Mouse (Mus musculus) CH12.LX (cell line): ENCODE results near the gene Aplf.

Experiments used
- BHLHE40 ChIP-seq: IDR thresholded peaks from 2 replicates; pipeline ENCODE4 v1.6.1; 2011; ENCODE audit warnings: mild to moderate bottlenecking, low read depth, low read length, improper control_type of control experiment
- CHD1 ChIP-seq: IDR thresholded peaks from 2 replicates; pipeline ENCODE4 v1.6.1; 2012; ENCODE audit warnings: low read depth, low read length, improper control_type of control experiment, inconsistent platforms
- CHD2 ChIP-seq: IDR thresholded peaks from 2 replicates; pipeline ENCODE4 v1.6.1; 2011; ENCODE audit warnings: low read length, improper control_type of control experiment
- CTCF ChIP-seq, 2 experiments: IDR thresholded peaks in 1 of 2; conservative IDR thresholded peaks in 1 of 2; 2 replicates each; pipeline ENCODE4 v1.5.1; 2011 to 2012; ENCODE audit warnings: low read depth in 2 of 2, low read length in 2 of 2, improper control_type of control experiment in 1 of 2, inconsistent platforms in 1 of 2, mild to moderate bottlenecking in 1 of 2, moderate library complexity in 1 of 2
- EP300 ChIP-seq: IDR thresholded peaks from 2 replicates; pipeline ENCODE4 v1.6.1; 2011; ENCODE audit warnings: low read length, improper control_type of control experiment
- HCFC1 ChIP-seq: IDR thresholded peaks from 2 replicates; pipeline ENCODE4 v1.6.1; 2012; ENCODE audit warnings: low read depth, mild to moderate bottlenecking, inconsistent platforms, low read length, improper control_type of control experiment
- IRF4 ChIP-seq: IDR thresholded peaks from 2 replicates; pipeline ENCODE4 v1.6.1; 2014; ENCODE audit warnings: low read depth, mild to moderate bottlenecking, inconsistent platforms, low read length, improper control_type of control experiment
- MAX ChIP-seq: IDR thresholded peaks from 2 replicates; pipeline ENCODE4 v1.6.1; 2011; ENCODE audit warnings: low read length, improper control_type of control experiment
- MYC ChIP-seq: IDR thresholded peaks from 2 replicates; pipeline ENCODE4 v1.6.1; 2011; ENCODE audit warnings: low read depth, mild to moderate bottlenecking, improper control_type of control experiment, low read length
- NELFE ChIP-seq: IDR thresholded peaks from 2 replicates; pipeline ENCODE4 v1.6.1; 2011; ENCODE audit warnings: low read depth, low read length, improper control_type of control experiment
- POLR2A ChIP-seq: IDR thresholded peaks from 2 replicates; pipeline ENCODE4 v1.6.1; 2011; ENCODE audit warnings: low read depth, mild to moderate bottlenecking, improper control_type of control experiment, low read length
- SMC3 ChIP-seq: IDR thresholded peaks from 2 replicates; pipeline ENCODE4 v1.6.1; 2011; ENCODE audit warnings: low read depth, low read length, improper control_type of control experiment
- TCF12 ChIP-seq: IDR thresholded peaks from 2 replicates; pipeline ENCODE4 v1.6.1; 2014; ENCODE audit warnings: low read depth, mild to moderate bottlenecking, inconsistent platforms, low read length, improper control_type of control experiment
- ZKSCAN1 ChIP-seq: IDR thresholded peaks from 2 replicates; pipeline ENCODE4 v1.6.1; 2012; ENCODE audit warnings: low read depth, inconsistent platforms, low read length, improper control_type of control experiment, borderline replicate concordance

- no peak for TF ChIP-seq ZKSCAN1
- TF ChIP-seq POLR2A: no peak
- no peak for TF ChIP-seq MYC
- TF ChIP-seq BHLHE40: no peak
- TF ChIP-seq CTCF (conservative IDR thresholded peaks at IDR 0.05 in 1 of 2, IDR thresholded peaks at IDR 0.05 in 1 of 2; ENCODE audit: low read depth in 2 of 2, low read length in 2 of 2): no peak
- no peak for TF ChIP-seq SMC3
- TF ChIP-seq NELFE: no peak
- no peak for TF ChIP-seq CHD1
- TF ChIP-seq HCFC1: no peak
- TF ChIP-seq CHD2: no peak
- TF ChIP-seq MAX: no peak
- TF ChIP-seq EP300: no peak
- TF ChIP-seq IRF4: no peak
- TF ChIP-seq TCF12: no peak
Observed at GRCm38 (mm10) chr6:87583183-87583611, 88.8 kb downstream of the Aplf start.
